Mouse (Mus musculus) heart, postnatal 14 days (tissue): ENCODE measurements at regions not wholly inside any gene's neighbourhood (a gene's known extent, or its start where the extent isn't known, plus 50 kb on each side); places are given as distances from the start of the nearest gene placed in this dataset.

ENCODE experiments used
- DNase-seq, 2 experiments: peaks; one replicate each; pipeline ENCODE4 v3.0.0; 2021 to 2022
- intact Hi-C: fragments of 180-260 bp; cut with DNase I; formaldehyde crosslinking; loops from one replicate; pipeline ENCODE4 v1.15.1; 2025

DNA sequence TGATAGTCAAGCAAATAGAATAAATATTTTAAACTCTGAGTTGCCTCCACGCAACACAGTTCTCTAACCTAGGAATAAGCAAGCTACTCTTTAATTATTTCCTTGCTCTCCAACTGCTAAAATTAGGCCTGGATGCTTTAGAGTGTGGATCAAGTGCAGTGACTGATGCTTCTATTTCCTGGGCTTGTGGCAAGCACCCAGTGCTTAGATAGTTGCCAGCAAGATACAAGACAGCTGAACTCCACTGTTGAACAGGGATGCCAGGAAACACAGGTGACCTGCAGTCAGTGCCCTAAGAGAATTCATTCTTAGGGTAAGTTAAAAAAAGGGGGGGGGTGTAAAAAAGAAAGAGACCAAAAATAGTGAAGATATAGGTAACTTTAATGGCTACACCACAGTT is 306.7 kb downstream of the Hlx start:
- DNase-seq, result peak in 1 of 2 experiments; percentile 27
- intact Hi-C loops, result no loop called here

DNA sequence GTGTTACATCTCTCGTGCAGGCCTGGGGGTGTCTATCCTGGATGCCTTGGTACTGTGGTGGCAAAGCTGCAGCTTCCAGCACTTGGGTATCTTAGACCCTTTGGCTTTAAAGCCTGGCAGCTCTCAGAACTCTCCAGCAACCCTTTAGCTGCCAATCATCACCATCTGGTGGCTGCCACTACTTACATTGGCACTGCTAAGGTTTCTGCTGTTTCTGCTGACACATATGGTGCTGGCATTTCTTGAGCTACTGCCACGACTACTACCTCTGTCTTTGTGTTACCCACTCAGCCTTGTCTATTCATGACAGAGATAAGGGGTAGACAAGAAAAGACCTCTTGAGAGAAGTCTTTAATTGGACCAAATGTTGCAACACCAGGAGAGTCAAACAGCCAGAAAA is 308.4 kb downstream of the Hlx start:
- intact Hi-C loops, result no loop called here
- no peak for DNase-seq

DNA sequence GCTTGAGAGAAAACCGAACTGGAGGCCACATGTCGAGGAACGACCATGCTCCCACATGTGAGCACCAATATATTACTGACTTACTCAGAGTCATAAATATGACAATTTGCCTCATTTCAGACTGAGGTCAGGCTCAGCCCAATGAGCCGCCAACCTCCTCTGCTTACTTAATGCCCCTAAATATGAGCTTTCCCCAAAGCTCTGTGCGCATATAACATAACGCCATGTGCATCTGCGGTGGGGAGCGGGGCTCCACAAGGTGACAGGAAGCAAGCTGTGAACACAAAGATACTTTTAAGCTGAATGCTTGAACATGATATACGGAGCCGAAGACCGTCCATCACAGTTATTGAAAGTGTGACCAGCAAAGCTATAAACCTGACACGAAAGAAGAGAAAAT is 319.8 kb downstream of the Hlx start:
- DNase-seq, result no peak
- intact Hi-C loops, result no loop called here

DNA sequence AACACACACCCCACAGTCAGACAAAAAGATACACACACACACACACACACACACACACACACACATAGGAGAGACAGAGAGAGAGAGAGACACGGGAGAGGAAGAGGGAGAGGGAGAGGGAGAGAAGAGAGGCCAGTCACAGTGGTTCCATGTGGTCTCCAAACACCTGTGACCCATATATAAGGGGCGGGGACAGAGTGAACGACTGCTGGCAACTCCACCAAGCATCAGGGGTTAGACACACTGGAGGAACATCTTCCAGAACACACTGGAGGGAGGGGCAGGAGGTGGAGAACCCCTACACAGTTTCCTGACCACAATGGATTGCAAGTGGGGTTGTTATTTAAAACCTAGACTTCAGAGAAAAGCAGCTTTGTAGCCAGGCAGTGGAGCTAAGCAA is 321.4 kb downstream of the Hlx start:
- DNase-seq, result no peak
- intact Hi-C loops, result no loop called here

DNA sequence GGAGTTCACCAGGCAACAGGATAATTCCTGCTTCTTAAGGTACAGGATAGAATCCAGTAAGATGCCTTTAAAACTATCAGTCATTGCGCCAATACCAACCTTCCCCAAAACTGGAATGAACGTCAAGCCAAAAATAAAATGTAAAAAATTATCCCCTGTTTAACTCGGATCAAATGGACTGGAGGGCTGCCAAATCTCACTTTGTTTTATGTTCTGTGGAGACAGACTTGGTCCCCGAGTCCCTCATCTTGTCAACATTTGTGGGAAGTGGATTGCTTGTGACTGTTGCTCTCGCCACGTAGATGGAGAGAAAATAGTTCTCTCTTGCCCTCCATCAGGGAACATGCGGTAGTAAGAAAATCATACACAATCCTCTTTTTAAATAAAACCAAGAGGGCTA is 322.4 kb downstream of the Hlx start:
- no peak for DNase-seq
- intact Hi-C loops, result no loop called here

DNA sequence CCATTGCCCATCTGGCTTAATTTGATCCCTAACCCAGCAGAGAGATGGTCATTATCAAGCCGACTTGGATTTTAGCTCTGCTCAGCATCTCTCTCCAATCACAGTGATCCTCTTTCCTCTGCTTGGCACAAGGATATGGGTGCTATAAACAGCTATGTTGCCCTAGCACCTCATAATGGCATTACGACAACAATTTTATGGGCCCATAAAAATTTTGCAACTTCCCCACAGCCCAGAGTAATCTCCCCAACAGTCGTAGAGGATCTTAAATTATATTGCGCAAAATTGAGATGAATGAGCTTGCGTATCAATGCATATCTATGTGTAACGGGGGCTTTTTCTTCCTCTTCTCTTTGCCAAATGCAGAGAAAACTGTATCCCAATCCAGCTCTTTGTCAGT is 329.4 kb downstream of the Hlx start:
- DNase-seq, result no peak
- intact Hi-C loops, result no loop called here

DNA sequence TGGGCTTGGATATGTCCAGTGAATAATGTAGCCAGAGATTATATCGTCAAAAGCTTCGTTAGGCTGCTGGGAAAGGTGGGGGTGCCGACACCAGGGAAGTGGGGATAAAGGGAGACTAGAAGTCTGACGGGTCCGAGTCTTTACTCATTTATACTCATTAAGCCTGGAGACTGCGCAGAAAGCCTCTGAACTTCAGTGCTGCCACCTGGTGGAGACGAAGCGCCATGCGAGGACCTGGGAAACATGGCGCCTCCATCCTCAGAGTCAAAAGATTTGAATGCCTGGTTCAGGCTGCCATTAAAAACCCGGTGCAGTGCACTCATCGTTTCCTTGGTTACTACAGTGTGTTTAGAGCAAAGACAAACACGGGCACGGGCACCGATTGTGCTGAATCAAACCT is 337.2 kb downstream of the Hlx start:
- intact Hi-C loops, result loop anchor here (1.0 kb wide), 1 partner anchor 129 kb away; no protein-coding TSS in a partner anchor
- DNase-seq, result peak; percentile 69 to 78

DNA sequence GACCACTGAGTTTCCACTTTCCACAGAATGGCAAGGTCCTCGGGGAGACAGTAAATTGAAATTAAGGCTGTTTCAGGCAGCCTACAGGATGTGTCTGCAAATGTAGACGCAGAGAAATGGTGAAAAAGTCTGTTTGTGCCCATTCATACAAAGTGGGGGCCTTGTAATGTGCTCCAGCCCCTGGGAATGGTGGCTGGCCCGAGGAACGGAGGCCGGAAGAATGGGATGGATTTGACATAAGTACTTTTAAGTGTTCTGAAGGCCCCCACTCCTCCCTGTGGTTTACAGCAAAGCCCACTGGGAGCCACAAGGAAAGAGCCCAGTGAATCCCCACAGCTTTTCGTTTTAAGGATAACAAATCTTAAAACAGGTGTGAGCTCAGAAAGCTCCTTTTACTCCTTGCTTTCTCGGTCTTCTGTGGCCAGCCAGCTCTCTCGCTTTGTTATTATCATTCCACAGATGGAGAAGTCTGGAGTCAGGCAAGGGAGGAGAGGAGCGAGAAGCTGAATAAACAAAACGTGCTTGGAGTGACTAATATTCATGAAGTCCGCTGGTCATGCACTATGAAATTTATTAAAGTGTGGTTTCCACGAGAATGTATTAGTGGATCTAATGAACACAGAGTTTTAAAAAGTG is 337.7 kb downstream of the Hlx start:
- intact Hi-C loops, result loop anchor here (1.0 kb wide), 1 partner anchor 128 kb away; no protein-coding TSS in a partner anchor
- DNase-seq, result peak; percentile 3 to 10

DNA sequence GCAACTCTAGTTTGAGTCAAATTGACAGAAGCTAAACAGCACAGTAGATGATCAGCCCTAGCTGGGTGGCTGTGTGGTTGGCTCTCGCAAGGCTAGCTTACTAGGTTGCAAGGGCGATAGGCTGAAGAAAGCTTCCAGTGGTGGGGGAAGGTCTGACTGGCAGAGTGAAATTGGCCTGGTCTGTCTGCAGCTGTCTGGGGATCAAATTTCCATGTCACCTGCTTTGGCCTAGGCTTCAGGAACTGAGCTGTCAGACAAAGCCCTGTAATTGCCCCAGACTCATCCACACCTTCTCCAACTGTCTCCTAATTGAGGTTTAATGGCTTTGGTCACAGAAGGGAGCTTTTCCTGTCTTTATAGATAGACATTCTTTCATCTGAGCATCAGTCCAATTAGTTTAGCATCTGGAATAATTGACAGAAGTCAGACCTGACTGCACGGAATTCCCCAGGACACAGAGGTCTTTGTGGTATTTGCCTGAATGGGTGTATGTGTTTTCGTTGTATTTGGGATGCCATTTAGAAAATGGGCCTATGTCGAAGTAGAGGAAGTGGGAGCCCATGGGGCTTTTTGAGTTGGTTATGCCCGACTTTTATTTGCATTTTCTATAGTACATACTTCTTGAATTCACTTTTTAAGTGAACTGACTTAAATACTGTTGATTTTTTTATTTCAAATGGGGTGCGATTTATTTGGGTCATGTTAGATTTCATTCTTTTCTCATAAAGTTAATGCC is 348.2 kb downstream of the Hlx start:
- DNase-seq, result no peak

DNA sequence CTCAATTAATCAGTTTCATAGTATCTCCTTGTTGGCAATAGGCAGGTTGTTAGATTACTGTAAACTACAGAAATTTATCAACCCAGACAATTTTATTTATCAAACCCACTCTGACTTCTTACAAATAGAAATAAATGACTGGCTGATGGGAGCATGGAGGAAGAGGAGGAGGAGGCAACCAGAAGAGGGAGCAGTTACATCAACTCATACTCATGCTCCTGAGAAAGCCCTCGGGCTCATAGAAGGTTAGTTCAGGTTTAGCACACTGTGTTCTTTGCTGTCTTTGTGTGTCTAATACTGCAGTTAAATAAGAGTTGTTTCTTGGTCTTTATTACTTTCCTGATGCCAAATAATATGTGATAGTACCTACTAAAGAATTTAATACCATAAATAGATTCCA is 344.6 kb upstream of the 1700056E22Rik start:
- intact Hi-C loops, result loop anchor here (5.0 kb wide), 1 partner anchor 359 kb away; no protein-coding TSS in a partner anchor
- no peak for DNase-seq

More for the DNA sequence above, 348.2 kb downstream of the Hlx start:
- intact Hi-C loops, result no loop called here

DNA sequence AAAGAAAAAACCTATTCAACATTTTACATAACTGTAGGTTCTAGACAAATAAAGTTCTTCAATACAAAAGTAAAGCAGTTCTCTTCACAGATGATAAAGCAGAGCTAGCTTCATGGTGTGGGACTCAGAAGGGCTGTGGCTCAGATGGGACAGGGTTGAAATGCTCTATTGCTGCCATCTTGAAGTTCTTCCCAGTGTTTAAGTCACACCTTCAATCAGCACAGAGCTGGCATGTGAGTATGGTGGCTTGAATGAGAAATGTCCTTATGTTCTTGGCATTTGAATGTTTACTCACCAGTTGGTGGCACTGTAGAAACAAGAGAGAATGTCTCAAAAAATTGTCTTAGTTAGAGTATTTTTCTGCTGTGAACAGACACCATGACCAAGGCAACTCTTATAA is 330.9 kb upstream of the 1700056E22Rik start:
- DNase-seq, result no peak
- intact Hi-C loops, result no loop called here

DNA sequence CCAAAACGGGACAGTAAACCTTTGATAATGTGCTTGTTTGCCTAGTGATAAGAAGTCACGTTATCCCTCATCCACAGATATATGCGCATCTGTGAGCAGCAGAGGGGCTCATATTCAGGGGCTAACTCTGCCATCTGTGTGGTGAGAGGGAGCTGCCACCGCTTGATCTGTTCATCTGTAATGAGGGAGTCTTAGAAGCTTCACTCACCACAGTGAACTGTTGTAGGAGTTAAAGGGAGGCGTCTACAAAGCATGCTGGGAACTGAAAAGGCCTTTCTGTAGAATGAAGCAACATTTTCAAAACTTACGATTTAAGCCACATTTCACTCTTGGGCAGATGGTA is 324.1 kb upstream of the 1700056E22Rik start:
- no peak for DNase-seq
- intact Hi-C loops, result no loop called here

DNA sequence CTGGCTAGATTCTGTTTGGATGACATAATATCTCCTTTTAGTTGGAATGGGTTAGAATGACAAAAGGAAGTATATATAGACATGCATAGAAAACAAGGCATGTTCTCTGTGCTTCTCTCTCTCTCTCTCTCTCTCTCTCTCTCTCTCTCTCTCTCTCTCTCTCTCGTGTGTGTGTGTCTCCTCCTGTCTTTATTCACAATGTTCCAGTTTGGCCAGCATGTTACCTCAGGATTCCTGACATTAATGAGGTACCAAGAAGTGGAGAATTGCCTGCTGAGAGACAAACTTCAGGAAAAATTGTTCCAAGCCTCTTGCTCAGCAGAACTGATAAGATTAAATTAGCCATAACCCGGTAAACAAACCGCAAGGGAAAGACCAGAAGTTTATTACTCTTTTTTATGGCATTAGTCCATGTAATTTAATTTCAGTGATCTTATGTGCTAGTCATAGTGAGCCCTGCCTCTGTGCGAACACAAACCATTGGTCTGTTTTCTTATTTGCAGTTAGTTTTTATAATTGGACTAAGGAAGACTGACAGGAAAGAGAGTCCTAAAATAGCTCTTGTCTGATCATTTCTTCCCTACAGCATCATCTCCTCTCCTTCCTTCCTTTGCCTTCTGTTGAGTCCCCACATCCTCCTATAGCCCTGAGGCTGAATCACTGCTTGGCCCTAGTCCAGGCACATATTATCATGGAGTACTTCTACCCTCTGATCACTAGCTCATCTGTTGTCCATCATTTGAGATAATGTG is 323.5 kb upstream of the 1700056E22Rik start:
- intact Hi-C loops, result no loop called here
- no peak for DNase-seq

DNA sequence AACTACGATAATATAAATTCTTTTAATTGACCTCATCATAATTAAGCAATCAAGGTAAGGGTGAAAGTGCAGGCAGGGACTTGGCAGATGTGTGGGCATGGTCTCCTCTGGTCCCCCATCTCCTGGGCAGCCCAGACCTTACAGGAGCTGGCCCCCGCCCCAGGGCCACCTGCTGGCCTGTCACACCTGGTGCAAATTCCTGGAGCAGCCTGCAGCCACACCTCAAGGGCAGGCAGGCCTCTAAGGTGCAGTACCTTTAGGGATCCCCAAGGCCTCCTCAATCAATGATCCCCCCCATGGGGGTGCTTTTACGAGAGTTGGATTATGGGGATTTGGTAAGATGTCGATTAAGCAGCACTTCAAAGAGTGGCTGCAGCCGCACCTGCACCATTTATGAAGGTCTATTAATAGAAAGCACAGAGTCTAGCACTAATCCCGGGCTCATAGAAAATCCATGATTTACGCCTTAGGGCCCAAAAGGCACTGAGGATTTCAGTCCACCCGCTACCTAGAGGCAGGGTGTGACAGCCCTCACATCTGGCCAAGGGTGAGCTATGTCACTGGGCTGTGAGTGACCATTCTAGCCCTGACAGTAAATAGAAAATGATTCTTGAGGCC is 319.8 kb upstream of the 1700056E22Rik start:
- intact Hi-C loops, result no loop called here
- DNase-seq, result no peak

DNA sequence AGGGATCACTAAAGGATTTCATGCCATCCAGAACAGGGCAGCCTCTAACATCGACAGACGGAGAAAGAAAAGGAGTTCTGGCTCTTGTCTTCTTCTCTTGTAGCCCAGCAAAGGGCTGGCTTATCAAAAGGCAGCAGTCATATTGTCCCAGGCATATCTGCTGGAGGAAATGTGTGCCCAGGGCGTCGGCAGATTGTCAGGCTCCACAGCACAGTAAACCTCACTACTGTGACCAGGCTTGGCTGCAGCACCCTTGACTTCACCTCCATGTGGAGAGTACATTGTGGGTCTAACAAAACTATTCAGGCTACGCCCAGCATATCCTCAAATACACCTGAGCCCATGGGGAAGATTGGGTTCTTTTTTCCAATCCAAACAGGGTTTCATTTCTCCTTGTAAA is 317.7 kb upstream of the 1700056E22Rik start:
- no peak for DNase-seq
- intact Hi-C loops, result no loop called here

DNA sequence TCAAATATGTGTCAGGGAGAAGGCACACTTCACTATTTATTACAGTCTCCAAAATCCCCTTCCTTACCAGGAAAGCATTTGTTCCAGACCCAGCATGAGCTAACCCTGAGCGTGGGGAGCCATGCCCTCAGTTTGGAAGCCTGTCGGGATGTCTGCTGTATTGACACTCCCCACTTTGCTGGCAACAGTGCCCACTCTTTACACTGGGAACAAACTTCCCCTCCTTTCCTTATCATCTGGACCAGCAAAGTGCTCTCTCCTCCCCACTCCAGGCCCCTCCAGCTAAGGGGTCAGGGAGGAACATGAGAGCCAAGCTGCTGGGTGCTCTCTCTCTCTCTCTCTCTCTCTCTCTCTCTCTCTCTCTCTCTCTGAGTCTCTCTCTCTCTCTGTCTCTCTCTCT is 310.7 kb upstream of the 1700056E22Rik start:
- no peak for DNase-seq
- intact Hi-C loops, result no loop called here

DNA sequence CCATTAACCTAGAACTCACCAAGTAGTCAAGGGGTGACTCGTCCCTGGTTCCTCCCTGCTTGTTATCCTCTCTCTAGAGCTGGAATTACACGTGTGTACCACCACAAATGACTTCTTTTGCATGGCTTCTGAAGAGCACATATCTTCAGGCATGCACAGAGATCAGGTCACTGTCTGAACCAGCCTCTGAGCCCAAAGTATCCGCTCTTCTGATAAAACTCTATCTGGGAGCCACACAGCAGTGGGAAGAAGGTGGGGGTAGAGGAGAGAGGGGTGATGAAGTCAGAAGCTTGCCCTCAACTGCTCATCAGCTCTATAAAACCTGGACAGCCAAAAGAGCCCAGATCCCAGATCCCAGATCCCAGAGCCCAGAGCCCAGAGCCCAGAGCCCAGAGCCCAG is 301.9 kb upstream of the 1700056E22Rik start:
- intact Hi-C loops, result no loop called here
- no peak for DNase-seq

DNA sequence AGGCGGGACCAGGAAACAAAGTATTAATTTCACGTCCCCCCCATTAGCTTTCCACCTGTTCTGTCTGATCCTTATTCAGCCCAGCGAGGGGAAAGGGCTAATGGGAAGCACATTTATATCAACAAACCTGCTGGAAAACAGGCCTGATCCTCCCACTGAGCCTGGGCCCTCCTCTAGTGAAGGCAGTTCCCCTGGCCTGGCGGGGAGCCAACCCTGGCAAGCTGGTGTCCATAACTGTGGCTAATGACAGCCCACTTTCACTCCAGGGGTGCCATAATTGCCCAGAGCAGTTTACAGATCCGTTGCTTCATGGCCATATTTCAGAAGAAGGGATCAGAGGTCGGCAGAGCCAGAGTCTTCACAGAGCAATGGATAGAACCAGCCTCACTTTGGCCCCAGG is 301.2 kb upstream of the 1700056E22Rik start:
- intact Hi-C loops, result no loop called here
- DNase-seq, result no peak

DNA sequence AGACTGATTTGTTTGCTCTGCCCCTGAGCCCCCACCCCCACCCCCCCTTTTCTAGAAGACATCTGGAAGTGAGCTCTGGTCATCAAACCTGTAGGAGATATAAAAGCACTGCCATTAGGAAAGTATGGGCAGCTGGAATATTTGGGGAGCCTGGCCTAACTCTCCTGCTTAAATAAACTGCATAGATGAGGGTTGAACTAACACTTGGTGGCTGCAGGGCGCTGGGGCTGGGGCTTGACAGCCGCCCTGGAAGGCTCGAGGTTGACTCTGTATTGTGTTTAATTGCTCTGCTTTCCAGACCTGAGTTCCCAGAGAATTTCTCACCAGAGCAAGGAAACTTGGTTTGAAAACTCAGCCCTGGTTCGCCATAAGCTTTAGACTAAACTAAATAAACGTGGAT is 300.7 kb upstream of the 1700056E22Rik start:
- intact Hi-C loops, result no loop called here
- DNase-seq, result no peak

DNA sequence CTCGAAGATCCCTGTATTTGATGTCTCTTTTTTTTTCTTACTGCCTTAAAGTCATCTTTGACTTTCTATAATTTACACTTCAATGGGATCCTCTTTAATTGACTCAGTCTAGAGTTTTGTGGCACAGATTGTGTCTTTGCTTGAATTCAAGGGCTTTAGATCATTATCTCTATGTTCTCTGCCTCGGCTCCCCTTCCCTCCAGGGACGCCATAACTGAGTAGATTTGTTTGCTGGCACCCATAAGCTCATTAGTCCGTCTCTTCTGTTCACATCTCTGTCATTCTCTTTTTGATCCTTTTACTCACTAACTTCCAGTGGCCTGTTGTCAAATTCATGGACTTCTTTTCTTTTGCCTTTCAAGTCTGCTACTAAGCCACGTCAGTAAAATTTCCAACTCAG is 299.0 kb upstream of the 1700056E22Rik start:
- intact Hi-C loops, result no loop called here
- DNase-seq, result no peak
